Mouse (Mus musculus) heart, adult 2 months (tissue): ENCODE data around the gene E2f1.

ENCODE experiments used
- CTCF ChIP-seq: fragments of 200-600 bp; IDR thresholded peaks from 2 replicates; pipeline ENCODE4 v1.8.1; 2022; ENCODE audit warnings: antibody characterized with exemption, mild to moderate bottlenecking, moderate library complexity
- EP300 ChIP-seq: fragments of 200-500 bp; IDR thresholded peaks from 2 replicates; pipeline ENCODE4 v1.6.1; 2011; ENCODE audit warnings: low read depth, low read length, control low read depth; ENCODE audit not compliant: insufficient read depth
- POLR2A ChIP-seq: fragments of 200-500 bp; IDR thresholded peaks from 2 replicates; pipeline ENCODE4 v1.6.1; 2011; ENCODE audit warnings: mild to moderate bottlenecking, low read depth, low read length, control low read depth; ENCODE audit not compliant: insufficient read depth

- no peak for TF ChIP-seq CTCF
- no peak for TF ChIP-seq EP300
- TF ChIP-seq POLR2A: no peak
Observed at GRCm38 (mm10) chr2:154571266-154571665, 1.6 kb upstream of the E2f1 start.
